Mouse (Mus musculus) G1E (cell line): ENCODE measurements at regions not wholly inside any gene's neighbourhood (a gene's known extent, or its start where the extent isn't known, plus 50 kb on each side); places are given as distances from the start of the nearest gene placed in this dataset.

ENCODE experiments used
- CTCF ChIP-seq: IDR thresholded peaks from 2 replicates; pipeline ENCODE4 v1.5.1; 2012; ENCODE audit warnings: low read depth, low read length, inconsistent platforms, mixed read lengths
- GATA1 ChIP-seq: IDR thresholded peaks from 2 replicates; pipeline ENCODE4 v1.6.1; 2012; ENCODE audit warnings: borderline replicate concordance, low read length, inconsistent platforms, mixed read lengths
- POLR2AphosphoS5 ChIP-seq: IDR thresholded peaks from 2 replicates; pipeline ENCODE4 v1.6.1; 2012; ENCODE audit warnings: low read depth, low read length, inconsistent platforms; ENCODE audit not compliant: insufficient replicate concordance

GRCm38 (mm10) chr3:131000252-131000651 is 110.0 kb upstream of the Lef1 start:
- TF ChIP-seq CTCF (no peak), GATA1 (no peak), POLR2AphosphoS5 (no peak)
